Mouse (Mus musculus): ENCODE data around the gene Stk16. TPM values are rescaled to one million over a fixed set of nuclear protein-coding genes. Genes with fewer than 3 reads are reported as not detected.

Stk16 gene
- total and polyA plus RNA-seq, 3 experiments = 42.4 to 68.3 (median 42.5) TPM

- no peak overlapping the region for H3K4me3 ChIP-seq
- WGBS = 93% methylated on average over 2 of the region's 2 CpGs
- H3K27ac ChIP-seq = no peak overlapping the region
- TF ChIP-seq CTCF (IDR thresholded peaks at IDR 0.05) (no peak), EP300 (IDR thresholded peaks at IDR 0.05; ENCODE audit: insufficient read depth, low read depth, low read length) (no peak), POLR2A (IDR thresholded peaks at IDR 0.05; ENCODE audit: insufficient read depth, low read depth, low read length) (no peak)
- no peaks in the 10 kb centered on the region for H3K27me3 ChIP-seq (ENCODE audit: control insufficient read depth, insufficient read depth, low read length)
- peaks cover 4% of the 10 kb centered on the region for H3K4me1 ChIP-seq (ENCODE audit: control insufficient read depth, insufficient read depth, low read length)
- intact Hi-C loops (cut with DNase I) = no loop called here
- no peak for DNase-seq
- H3K79me2 ChIP-seq (replicated peaks; ENCODE audit: control insufficient read depth, insufficient read depth, low read length) = peaks cover 3% of the 10 kb centered on the region; the same call in 1 of the 2 replicates
- no peaks in the 10 kb centered on the region; the same call in 1 of the 2 replicates for H3K36me3 ChIP-seq (ENCODE audit: control insufficient read depth, insufficient read depth, low read length)
- H3K9ac ChIP-seq (ENCODE audit: low read depth, low read length) = no peak overlapping the region
Observed at GRCm38 (mm10) chr1:75187914-75188483, 22.6 kb upstream of the Stk16 start.

- intact Hi-C loops (cut with DNase I) = loop anchor here (5.0 to 10.0 kb wide), 2 partner anchors 127 to 244 kb away; partner anchors contain the start of genes Dnpep and Gmppa
- Histone ChIP-seq H3K9ac (ENCODE audit: low read depth, low read length) (no peak overlapping the region), H3K4me3 (no peak overlapping the region; the same call in 1 of the 2 replicates), H3K27ac (no peak overlapping the region), H3K79me2 (replicated peaks; ENCODE audit: control insufficient read depth, insufficient read depth, low read length) (peaks cover 3% of the 10 kb centered on the region; the same call in 1 of the 2 replicates), H3K27me3 (ENCODE audit: control insufficient read depth, insufficient read depth, low read length) (no peaks in the 10 kb centered on the region), H3K4me1 (ENCODE audit: control insufficient read depth, insufficient read depth, low read length) (peaks cover 5% of the 10 kb centered on the region), H3K36me3 (ENCODE audit: control insufficient read depth, insufficient read depth, low read length) (peaks cover 3% of the 10 kb centered on the region)
- DNase-seq = no peak
- TF ChIP-seq EP300 (IDR thresholded peaks at IDR 0.05; ENCODE audit: insufficient read depth, low read depth, low read length) (no peak), CTCF (IDR thresholded peaks at IDR 0.05) (no peak), POLR2A (IDR thresholded peaks at IDR 0.05; ENCODE audit: insufficient read depth, low read depth, low read length) (no peak)
- 29% methylated on average over 2 of the region's 2 CpGs for WGBS
Observed at GRCm38 (mm10) chr1:75190577-75190976, 20.1 kb upstream of the Stk16 start.

- intact Hi-C loops (cut with DNase I) = loop anchor here (1.0 to 10.0 kb wide), 3 partner anchors 11 to 244 kb away; partner anchors contain the start of genes Abcb6, Dnpep and Gmppa
- peak overlapping the region; percentile 92 for H3K27ac ChIP-seq
- H3K79me2 ChIP-seq (replicated peaks; ENCODE audit: control insufficient read depth, insufficient read depth, low read length) = peaks cover 3% of the 10 kb centered on the region; the same call in 1 of the 2 replicates
- peaks cover 5% of the 10 kb centered on the region for H3K4me1 ChIP-seq (ENCODE audit: control insufficient read depth, insufficient read depth, low read length)
- TF ChIP-seq POLR2A (IDR thresholded peaks at IDR 0.05; ENCODE audit: insufficient read depth, low read depth, low read length) (no peak), CTCF (IDR thresholded peaks at IDR 0.05) (no peak), EP300 (IDR thresholded peaks at IDR 0.05; ENCODE audit: insufficient read depth, low read depth, low read length) (no peak)
- WGBS = 37% methylated on average over 5 of the region's 5 CpGs
- no peak for DNase-seq
- H3K9ac ChIP-seq (ENCODE audit: low read depth, low read length) = peak overlapping the region; percentile 79
- no peaks in the 10 kb centered on the region for H3K27me3 ChIP-seq (ENCODE audit: control insufficient read depth, insufficient read depth, low read length)
- peaks cover 3% of the 10 kb centered on the region for H3K36me3 ChIP-seq (ENCODE audit: control insufficient read depth, insufficient read depth, low read length)
- peak overlapping the region; percentile 98 for H3K4me3 ChIP-seq
Observed at GRCm38 (mm10) chr1:75191258-75191621, 19.4 kb upstream of the Stk16 start.

- peaks cover 3% of the 10 kb centered on the region for H3K36me3 ChIP-seq (ENCODE audit: control insufficient read depth, insufficient read depth, low read length)
- intact Hi-C loops (cut with DNase I) = loop anchor here (1.0 to 10.0 kb wide), 6 partner anchors 12 to 243 kb away; partner anchors contain the start of genes Abcb6, Cnppd1, Dnpep and Glb1l
- TF ChIP-seq POLR2A (IDR thresholded peaks at IDR 0.05; ENCODE audit: insufficient read depth, low read depth, low read length) (peak; percentile 92), CTCF (IDR thresholded peaks at IDR 0.05) (peak; percentile 5; the same call in 1 of the 2 replicates), EP300 (IDR thresholded peaks at IDR 0.05; ENCODE audit: insufficient read depth, low read depth, low read length) (peak; percentile 68)
Observed at GRCm38 (mm10) chr1:75191622-75192402, 18.8 kb upstream of the Stk16 start, which contains the start of the genes Ankzf1 and Atg9a. TSS of gene Ankzf1 (plus strand) at chr1:75192151. TSS of gene Atg9a (minus strand) at chr1:75192196.

GRCm38 (mm10) chr1:75192452-75192851 is 18.2 kb upstream of the Stk16 start:
- H3K4me1 ChIP-seq (ENCODE audit: control insufficient read depth, insufficient read depth, low read length) = peaks cover 5% of the 10 kb centered on the region
- H3K4me3 ChIP-seq = peak overlapping the region; percentile 98
- no peak; the same call in 1 of the 2 replicates for TF ChIP-seq POLR2A (IDR thresholded peaks at IDR 0.05; ENCODE audit: insufficient read depth, low read depth, low read length)
- no peak for TF ChIP-seq EP300 (IDR thresholded peaks at IDR 0.05; ENCODE audit: insufficient read depth, low read depth, low read length)
- TF ChIP-seq CTCF (IDR thresholded peaks at IDR 0.05) = no peak
- H3K27ac ChIP-seq = peak overlapping the region; percentile 92
- WGBS = under 1% methylated on average over 19 of the region's 19 CpGs
- H3K36me3 ChIP-seq (ENCODE audit: control insufficient read depth, insufficient read depth, low read length) = peaks cover 3% of the 10 kb centered on the region
- intact Hi-C loops (cut with DNase I) = loop anchor here (1.0 to 10.0 kb wide), 5 partner anchors 18 to 242 kb away; partner anchors contain the start of genes Cnppd1, Dnpep, Glb1l and Gmppa
- H3K27me3 ChIP-seq (ENCODE audit: control insufficient read depth, insufficient read depth, low read length) = no peaks in the 10 kb centered on the region
- DNase-seq = peak; percentile 50 to 57
- peaks cover 3% of the 10 kb centered on the region; the same call in 1 of the 2 replicates for H3K79me2 ChIP-seq (replicated peaks; ENCODE audit: control insufficient read depth, insufficient read depth, low read length)
- H3K9ac ChIP-seq (ENCODE audit: low read depth, low read length) = peak overlapping the region; percentile 77

More at GRCm38 (mm10) chr1:75191622-75192402, 18.8 kb upstream of the Stk16 start, which contains the start of the genes Ankzf1 and Atg9a:
- WGBS = under 1% methylated on average over 56 of the region's 56 CpGs
- Histone ChIP-seq H3K79me2 (replicated peaks; ENCODE audit: control insufficient read depth, insufficient read depth, low read length) (peaks cover 3% of the 10 kb centered on the region; the same call in 1 of the 2 replicates), H3K27me3 (ENCODE audit: control insufficient read depth, insufficient read depth, low read length) (no peaks in the 10 kb centered on the region), H3K4me3 (peak within 1 kb of the TSS; percentile 98), H3K4me1 (ENCODE audit: control insufficient read depth, insufficient read depth, low read length) (peaks cover 5% of the 10 kb centered on the region), H3K27ac (peak within 1 kb of the TSS; percentile 92), H3K9ac (ENCODE audit: low read depth, low read length) (peak within 1 kb of the TSS; percentile 79)
- peak; percentile 93 to 98 for DNase-seq
